In genomic region chr1:133695901-133696300, GRCm38 (mm10) we compare ENCODE assay signal across 9 mouse cellular contexts. TPM values are rescaled to one million over a fixed set of nuclear protein-coding genes. Genes with fewer than 3 reads are reported as not detected.
DNase-seq lines count a peak whose midpoint lies in the region; ATAC-seq lines count a peak whose summit lies in the region.
"Had no signal": no experiment of that assay in that cellular context is flagged by ENCODE, and none has a peak within 500 bp of the region (broad histone marks: within the 10 kb centered on the region; RNA-seq: fewer than 3 reads in every experiment).

No protein-coding gene starts in this region.

- no peaks in the 10 kb centered on the region for H3K9me3 ChIP-seq in forebrain, embryonic 10.5 days
- no peaks in the 10 kb centered on the region for H3K9me3 ChIP-seq in forebrain, embryonic 16.5 days (ENCODE audit: control insufficient read depth, low read length)
- H3K9me3 ChIP-seq in heart, embryonic 12.5 days (replicated peaks): no peaks in the 10 kb centered on the region

- H3K4me1 ChIP-seq in forebrain, embryonic 10.5 days: peaks cover 44% of the 10 kb centered on the region
- peaks cover 8% of the 10 kb centered on the region for H3K4me1 ChIP-seq in forebrain, embryonic 16.5 days (replicated peaks; ENCODE audit: control insufficient read depth, insufficient read depth, low read length)
- H3K4me1 ChIP-seq in heart, embryonic 12.5 days (replicated peaks): peaks cover 48% of the 10 kb centered on the region

- no peak overlapping the region for H3K9ac ChIP-seq in forebrain, embryonic 16.5 days (replicated peaks; ENCODE audit: low read depth, low read length)
- no peak overlapping the region for H3K9ac ChIP-seq in heart, embryonic 12.5 days

- no peak overlapping the region for H3K4me2 ChIP-seq in forebrain, embryonic 16.5 days (ENCODE audit: low read length)
- H3K4me2 ChIP-seq in heart, embryonic 12.5 days: no peak overlapping the region

- no peaks in the 10 kb centered on the region for H3K36me3 ChIP-seq in forebrain, embryonic 10.5 days (replicated peaks)
- H3K36me3 ChIP-seq in forebrain, embryonic 16.5 days (ENCODE audit: control insufficient read depth, insufficient read depth): no peaks in the 10 kb centered on the region
- H3K36me3 ChIP-seq in heart, embryonic 12.5 days: 0 out of 2 replicates have a peak, but pooled peaks cover 2% of the 10 kb centered on the region

- no peak overlapping the region for H3K4me3 ChIP-seq in forebrain, embryonic 10.5 days
- no peak overlapping the region for H3K4me3 ChIP-seq in forebrain, embryonic 16.5 days (replicated peaks; ENCODE audit: low read length)
- no peak overlapping the region for H3K4me3 ChIP-seq in heart, embryonic 12.5 days

- peak overlapping the region; percentile 72 for H3K27ac ChIP-seq in forebrain, embryonic 10.5 days
- H3K27ac ChIP-seq in forebrain, embryonic 16.5 days (ENCODE audit: low read length): no peak overlapping the region
- peak overlapping the region; percentile 92 for H3K27ac ChIP-seq in heart, embryonic 12.5 days (ENCODE audit: poor library complexity, severe bottlenecking)

- 54% methylated on average over 7 of the region's 7 CpGs for WGBS in forebrain, embryonic 10.5 days
- 10% methylated on average over 7 of the region's 7 CpGs for WGBS in forebrain, embryonic 16.5 days
- WGBS in heart, embryonic 12.5 days: 39% methylated on average over 7 of the region's 7 CpGs

- H3K27me3 ChIP-seq in forebrain, embryonic 10.5 days (ENCODE audit: poor library complexity, severe bottlenecking): no peaks in the 10 kb centered on the region
- no peaks in the 10 kb centered on the region for H3K27me3 ChIP-seq in forebrain, embryonic 16.5 days (replicated peaks; ENCODE audit: control insufficient read depth, insufficient read depth, low read length)
- no peaks in the 10 kb centered on the region for H3K27me3 ChIP-seq in heart, embryonic 12.5 days (replicated peaks)
- H3K27me3 ChIP-seq: CH12.LX had no signal

- no peak for ATAC-seq in forebrain, embryonic 16.5 days
- ATAC-seq in heart, embryonic 12.5 days (ENCODE audit: insufficient number of reproducible peaks, low FRiP score): peak; percentile 56; the same call in 1 of the 2 replicates
- ATAC-seq in frontal cortex, adult (ENCODE audit: low TSS enrichment): no peak

- DNase-seq in forebrain, embryonic 10.5 days (ENCODE audit: extremely low spot score, low spot score): no peak
- peak; percentile 15 for DNase-seq in adrenal gland, postnatal 25 days
- peak; percentile 84 to 89 for DNase-seq in kidney, postnatal 4 days
- DNase-seq in ovary, postnatal 14 days (ENCODE audit: low spot score): peak; percentile 62
- DNase-seq in yolk sac, embryonic 10.5 days (ENCODE audit: low spot score): no peak

RNA-seq across cellular contexts. Expression of gene Lax1, which starts 6.0 kb away (rescaled TPM):
- polyA plus RNA-seq in forebrain, embryonic 10.5 days (2016; fragmentation: Nextera tagmentation; extraction: Ambion mirVana): 0.44 and 0.93 TPM in 2 replicates
- polyA plus RNA-seq in forebrain, embryonic 16.5 days (2015; fragmentation: Nextera tagmentation; extraction: Ambion mirVana): not detected in 2 replicates
- total RNA-seq in adrenal gland, postnatal 25 days (2021): not detected in 2 replicates
- polyA plus RNA-seq in heart, embryonic 12.5 days (2016; fragmentation: Nextera tagmentation; extraction: Ambion mirVana): 0.50 and 0.53 TPM in 2 replicates

RNA-seq across cellular contexts. Expression of gene Gm38394, which starts 34.8 kb away (rescaled TPM):
- polyA plus RNA-seq in forebrain, embryonic 10.5 days (2016; fragmentation: Nextera tagmentation; extraction: Ambion mirVana): 4.3 and 4.4 TPM in 2 replicates
- polyA plus RNA-seq in forebrain, embryonic 16.5 days (2015; fragmentation: Nextera tagmentation; extraction: Ambion mirVana): 3.6 and 3.7 TPM in 2 replicates
- 26.0 and 30.4 TPM in 2 replicates for total RNA-seq in adrenal gland, postnatal 25 days (2021)
- 6.2 and 6.8 TPM in 2 replicates for polyA plus RNA-seq in heart, embryonic 12.5 days (2016; fragmentation: Nextera tagmentation; extraction: Ambion mirVana)

RNA-seq across cellular contexts. Expression of gene Zbed6, which starts 35.2 kb away (rescaled TPM):
- polyA plus RNA-seq in forebrain, embryonic 10.5 days (2016; fragmentation: Nextera tagmentation; extraction: Ambion mirVana): not detected in 2 replicates
- polyA plus RNA-seq in forebrain, embryonic 16.5 days (2015; fragmentation: Nextera tagmentation; extraction: Ambion mirVana): not detected in 2 replicates
- total RNA-seq in adrenal gland, postnatal 25 days (2021): 16.6 and 18.0 TPM in 2 replicates
- not detected in 2 replicates for polyA plus RNA-seq in heart, embryonic 12.5 days (2016; fragmentation: Nextera tagmentation; extraction: Ambion mirVana)

Comparison
In these comparisons a context has a peak if more than half of its experiments do, and no peak if none do; other contexts are left out.
1. DNase-seq: peak in adrenal gland, postnatal 25 days (single experiment), kidney, postnatal 4 days (2 of 2) and ovary, postnatal 14 days (single experiment); none in forebrain, embryonic 10.5 days (single experiment) and yolk sac, embryonic 10.5 days (single experiment).